Mouse (Mus musculus): ENCODE results near the gene Med24.

GRCm38 (mm10) chr11:98671857-98672256 is 57.4 kb downstream of the Med24 start:
- TF ChIP-seq FLI1 (IDR thresholded peaks at IDR 0.05; ENCODE audit: low read length), result no peak
- TF ChIP-seq GATA1 (IDR thresholded peaks at IDR 0.05; ENCODE audit: borderline replicate concordance, low read length), result no peak

Data from megakaryocyte, embryonic 14.5 days (primary cell).